In the genomic region with DNA sequence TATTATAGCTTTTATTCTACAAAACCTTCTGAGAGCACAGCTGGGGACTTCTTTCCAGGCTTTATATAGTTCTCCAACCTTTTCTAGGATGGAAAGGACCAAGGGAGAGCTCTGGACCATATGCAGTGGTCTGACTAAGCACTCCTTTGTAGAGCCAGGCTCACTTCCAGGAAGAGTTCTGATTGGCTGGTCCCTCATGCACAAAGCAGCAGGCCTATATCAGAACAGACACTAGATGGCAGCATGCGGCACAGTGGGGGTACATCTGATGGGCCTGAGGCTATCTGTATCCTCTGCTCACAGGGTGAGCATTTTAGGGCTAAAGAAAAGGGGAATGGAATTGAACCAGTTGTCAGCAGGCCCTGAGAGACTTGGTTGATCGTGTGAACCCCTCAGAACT, we compare ENCODE assay signal across 9 mouse cellular contexts. TPM values are rescaled to one million over a fixed set of nuclear protein-coding genes. Genes with fewer than 3 reads are reported as not detected.
DNase-seq lines count a peak whose midpoint lies in the region; ATAC-seq and TF ChIP-seq lines count a peak whose summit lies in the region.
"Had no signal": no experiment of that assay in that cellular context is flagged by ENCODE, and none has a peak within 500 bp of the region (broad histone marks: within the 10 kb centered on the region; RNA-seq: fewer than 3 reads in every experiment).

No protein-coding gene starts in this region.

- no peaks in the 10 kb centered on the region for H3K79me3 ChIP-seq in C2C12 (ENCODE audit: low read depth)

- no peaks in the 10 kb centered on the region for H3K9me3 ChIP-seq in embryonic facial prominence, embryonic 11.5 days (replicated peaks; ENCODE audit: control insufficient read depth, low read length)
- no peaks in the 10 kb centered on the region; the same call in 1 of the 2 replicates for H3K9me3 ChIP-seq in heart, embryonic 16.5 days (replicated peaks; ENCODE audit: control insufficient read depth, low read length)
- no peaks in the 10 kb centered on the region for H3K9me3 ChIP-seq in liver, embryonic 12.5 days (replicated peaks)

- WGBS in embryonic facial prominence, embryonic 11.5 days: 25% methylated on average over 2 of the region's 2 CpGs
- 22% methylated on average over 2 of the region's 2 CpGs for WGBS in heart, embryonic 16.5 days
- 16% methylated on average over 2 of the region's 2 CpGs for WGBS in liver, embryonic 12.5 days (ENCODE audit: insufficient replicate concordance)
- WGBS in thymus, adult 2 months: 27% methylated on average over 2 of the region's 2 CpGs

- no peaks in the 10 kb centered on the region for H3K36me3 ChIP-seq in C2C12 (ENCODE audit: control insufficient read depth, insufficient read depth)
- H3K36me3 ChIP-seq in embryonic facial prominence, embryonic 11.5 days (replicated peaks; ENCODE audit: control insufficient read depth, insufficient read depth, low read depth, low read length): no peaks in the 10 kb centered on the region
- H3K36me3 ChIP-seq in heart, embryonic 16.5 days (ENCODE audit: control insufficient read depth, insufficient read depth): no peaks in the 10 kb centered on the region
- no peaks in the 10 kb centered on the region for H3K36me3 ChIP-seq in liver, embryonic 12.5 days
- H3K36me3 ChIP-seq in thymus, adult 2 months (ENCODE audit: control insufficient read depth, insufficient read depth, low read length): no peaks in the 10 kb centered on the region

- H3K4me1 ChIP-seq in embryonic facial prominence, embryonic 11.5 days (ENCODE audit: control insufficient read depth, insufficient read depth, low read length): peaks cover 3% of the 10 kb centered on the region; the same call in 1 of the 2 replicates
- no peaks in the 10 kb centered on the region for H3K4me1 ChIP-seq in heart, embryonic 16.5 days (ENCODE audit: control insufficient read depth, insufficient read depth, low read length)
- no peaks in the 10 kb centered on the region for H3K4me1 ChIP-seq in liver, embryonic 12.5 days
- no peaks in the 10 kb centered on the region for H3K4me1 ChIP-seq in thymus, adult 2 months (replicated peaks; ENCODE audit: control insufficient read depth, insufficient read depth, low read length)

- H3ac ChIP-seq in C2C12 (ENCODE audit: control insufficient read depth, insufficient read length, low read depth): no peak overlapping the region

- no peak overlapping the region for H3K4me2 ChIP-seq in embryonic facial prominence, embryonic 11.5 days (ENCODE audit: low read depth, low read length)
- no peak overlapping the region for H3K4me2 ChIP-seq in heart, embryonic 16.5 days (ENCODE audit: low read depth, low read length)
- H3K4me2 ChIP-seq in liver, embryonic 12.5 days: no peak overlapping the region

- peak; percentile 62 for ATAC-seq in embryonic facial prominence, embryonic 11.5 days (replicated peaks; ENCODE audit: insufficient number of reproducible peaks, low FRiP score, low TSS enrichment, low read depth)
- peak; percentile 77 for ATAC-seq in heart, embryonic 16.5 days (replicated peaks; ENCODE audit: extremely low read depth, insufficient read depth, low FRiP score)
- ATAC-seq in liver, embryonic 12.5 days: 0 out of 2 replicates have a peak, but pooled peaks have one; percentile 42

- no peak overlapping the region for H3K27ac ChIP-seq in embryonic facial prominence, embryonic 11.5 days (replicated peaks; ENCODE audit: low read depth, low read length)
- H3K27ac ChIP-seq in heart, embryonic 16.5 days (ENCODE audit: low read length): no peak overlapping the region
- H3K27ac ChIP-seq in liver, embryonic 12.5 days: no peak overlapping the region
- no peak overlapping the region for H3K27ac ChIP-seq in thymus, adult 2 months (ENCODE audit: control insufficient read depth, insufficient read depth, low read length)

- no peak overlapping the region for H3K4me3 ChIP-seq in C2C12 (ENCODE audit: insufficient read depth, poor library complexity, severe bottlenecking)
- no peak overlapping the region for H3K4me3 ChIP-seq in embryonic facial prominence, embryonic 11.5 days (ENCODE audit: low read depth, low read length)
- H3K4me3 ChIP-seq in heart, embryonic 16.5 days (ENCODE audit: low read length): no peak overlapping the region
- H3K4me3 ChIP-seq in liver, embryonic 12.5 days: no peak overlapping the region
- H3K4me3 ChIP-seq in thymus, adult 2 months (ENCODE audit: control insufficient read depth, insufficient read depth, low read length): no peak overlapping the region
- H3K4me3 ChIP-seq: erythroblast, embryonic 14.5 days had no signal

- H3K27me3 ChIP-seq in C2C12 (ENCODE audit: control insufficient read depth, insufficient read depth, insufficient read length): no peaks in the 10 kb centered on the region
- no peaks in the 10 kb centered on the region for H3K27me3 ChIP-seq in embryonic facial prominence, embryonic 11.5 days (ENCODE audit: control insufficient read depth, insufficient read depth, low read length)
- no peaks in the 10 kb centered on the region for H3K27me3 ChIP-seq in heart, embryonic 16.5 days (ENCODE audit: control insufficient read depth, insufficient read depth, low read length)
- H3K27me3 ChIP-seq in liver, embryonic 12.5 days (replicated peaks): no peaks in the 10 kb centered on the region
- H3K27me3 ChIP-seq in thymus, adult 2 months (ENCODE audit: control insufficient read depth, insufficient read depth, low read length): no peaks in the 10 kb centered on the region

- TF ChIP-seq POLR2A in thymus, adult 2 months (IDR thresholded peaks at IDR 0.05; ENCODE audit: control insufficient read depth, extremely low read depth, insufficient read depth, low read length, poor library complexity): no peak

- peak; percentile 84 for DNase-seq in adrenal gland, postnatal 14 days
- DNase-seq in embryonic facial prominence, embryonic 11.5 days (ENCODE audit: low spot score): peak; percentile 80
- peak; percentile 72 to 76 for DNase-seq in kidney, postnatal 25 days
- peak; percentile 65 for DNase-seq in ovary, adult 18-20 months (ENCODE audit: low spot score)
- peak; percentile 87 for DNase-seq in thymus, adult 2 months

- H3K9ac ChIP-seq in embryonic facial prominence, embryonic 11.5 days (replicated peaks; ENCODE audit: low read length): no peak overlapping the region
- no peak overlapping the region for H3K9ac ChIP-seq in heart, embryonic 16.5 days (ENCODE audit: low read length)
- H3K9ac ChIP-seq in liver, embryonic 12.5 days: no peak overlapping the region

- peak; percentile 63 for TF ChIP-seq CTCF in C2C12 (IDR thresholded peaks at IDR 0.05; ENCODE audit: control insufficient read depth, insufficient read depth, insufficient read length)
- TF ChIP-seq CTCF in thymus, adult 2 months (IDR thresholded peaks at IDR 0.05; ENCODE audit: borderline replicate concordance, control insufficient read depth, extremely low read depth, insufficient read depth, low read length, poor library complexity): no peak

- no peaks in the 10 kb centered on the region for H3K79me2 ChIP-seq in C2C12 (ENCODE audit: control insufficient read depth, insufficient read depth)

TF ChIP-seq in C2C12, 6 proteins besides CTCF, POLR2A, EP300 and RAD21:
- TF ChIP-seq MYOG (IDR thresholded peaks at IDR 0.05; ENCODE audit: control insufficient read depth, extremely low read depth, insufficient read length): no peak
- TF ChIP-seq MYOD1 (IDR thresholded peaks at IDR 0.05; ENCODE audit: control insufficient read depth, insufficient read length, low read depth): no peak
- no peak for TF ChIP-seq USF1 (IDR thresholded peaks at IDR 0.05; ENCODE audit: low read depth)
- TF ChIP-seq MAX (IDR thresholded peaks at IDR 0.05): no peak
- no peak for TF ChIP-seq CEBPB (IDR thresholded peaks at IDR 0.05; ENCODE audit: low read depth)
- TF ChIP-seq FOSL1 (IDR thresholded peaks at IDR 0.05; ENCODE audit: insufficient read depth, low read length, poor library complexity, severe bottlenecking): no peak

RNA-seq across cellular contexts. Expression of a gene that starts 47.6 kb away (rescaled TPM):
- not detected for polyA plus RNA-seq in C2C12 (2012; fragmentation: generic; extraction: Trizol)
- not detected in 2 replicates for total RNA-seq in adrenal gland, postnatal 14 days (2021)
- polyA plus RNA-seq in embryonic facial prominence, embryonic 11.5 days (2014; fragmentation: Nextera tagmentation; extraction: Ambion mirVana): not detected in 2 replicates
- not detected in 2 replicates for polyA plus RNA-seq in heart, embryonic 16.5 days (2015; fragmentation: Nextera tagmentation; extraction: Ambion mirVana)
- not detected in 2 replicates for polyA plus RNA-seq in liver, embryonic 12.5 days (2016; fragmentation: Nextera tagmentation; extraction: Ambion mirVana)
- not detected in 2 replicates for polyA plus RNA-seq in thymus, adult 2 months (2012; rRNA removed)
- polyA plus RNA-seq: erythroblast, embryonic 14.5 days had no signal
